Mouse (Mus musculus): ENCODE results near the gene Etv5.

- no peak for TF ChIP-seq CTCF (IDR thresholded peaks at IDR 0.05; ENCODE audit: insufficient read depth, low read length)
- no peak for TF ChIP-seq POLR2A (IDR thresholded peaks at IDR 0.05; ENCODE audit: borderline replicate concordance, extremely low read depth, low read depth, low read length)
These were observed 67.3 kb downstream of the Etv5 start for GRCm38 (mm10) chr16:22372225-22372624.

Measured in lung, adult 2 months (tissue).